Mouse (Mus musculus) layer of hippocampus, adult 9-11 months (tissue): ENCODE measurements around the gene Gpr19.

Experiments used
- DNase-seq: peaks from one replicate; pipeline ENCODE4 v3.0.0; 2022

The Gpr19 gene

GRCm38 (mm10) chr6:134887008-134887407, 11.4 kb downstream of the Gpr19 start:
- no peak for DNase-seq

GRCm38 (mm10) chr6:134886475-134886874, 11.9 kb downstream of the Gpr19 start:
- no peak for DNase-seq

GRCm38 (mm10) chr6:134885515-134885914, 12.9 kb downstream of the Gpr19 start:
- DNase-seq, result no peak

- no peak for DNase-seq
These were observed 14.7 kb downstream of the Gpr19 start for GRCm38 (mm10) chr6:134883661-134884060.

- no peak for DNase-seq
These were observed 18.3 kb downstream of the Gpr19 start for GRCm38 (mm10) chr6:134880046-134880445.

GRCm38 (mm10) chr6:134879556-134879955, 18.8 kb downstream of the Gpr19 start:
- no peak for DNase-seq

- DNase-seq, result no peak
These were observed 20.5 kb downstream of the Gpr19 start for GRCm38 (mm10) chr6:134877892-134878291.

- DNase-seq, result no peak
These were observed 21.1 kb downstream of the Gpr19 start for GRCm38 (mm10) chr6:134877276-134877675.

GRCm38 (mm10) chr6:134876795-134877194, 21.6 kb downstream of the Gpr19 start:
- DNase-seq, result no peak

- no peak for DNase-seq
These were observed 25.4 kb downstream of the Gpr19 start for GRCm38 (mm10) chr6:134873018-134873417.

GRCm38 (mm10) chr6:134872236-134872635, 26.1 kb downstream of the Gpr19 start:
- DNase-seq, result no peak

- no peak for DNase-seq
These were observed 27.5 kb downstream of the Gpr19 start for GRCm38 (mm10) chr6:134870887-134871286.

GRCm38 (mm10) chr6:134870209-134870742, 28.1 kb downstream of the Gpr19 start:
- no peak for DNase-seq

GRCm38 (mm10) chr6:134867325-134867724, 31.1 kb downstream of the Gpr19 start:
- DNase-seq, result no peak

GRCm38 (mm10) chr6:134866113-134866512, 32.3 kb downstream of the Gpr19 start:
- DNase-seq, result no peak

- DNase-seq, result peak; percentile 92
These were observed 35.2 kb downstream of the Gpr19 start for GRCm38 (mm10) chr6:134863146-134863545.

- no peak for DNase-seq
These were observed 35.7 kb downstream of the Gpr19 start for GRCm38 (mm10) chr6:134862671-134863104.

GRCm38 (mm10) chr6:134861386-134861785, 37.0 kb downstream of the Gpr19 start:
- no peak for DNase-seq

- no peak for DNase-seq
These were observed 38.1 kb downstream of the Gpr19 start for GRCm38 (mm10) chr6:134860275-134860674.

- no peak for DNase-seq
These were observed 39.4 kb downstream of the Gpr19 start for GRCm38 (mm10) chr6:134859021-134859420.

GRCm38 (mm10) chr6:134855926-134856325, 42.5 kb downstream of the Gpr19 start:
- no peak for DNase-seq

- DNase-seq, result no peak
These were observed 43.6 kb downstream of the Gpr19 start for GRCm38 (mm10) chr6:134854782-134855181.

GRCm38 (mm10) chr6:134849985-134850384, 48.4 kb downstream of the Gpr19 start:
- no peak for DNase-seq

GRCm38 (mm10) chr6:134849461-134849860, 48.9 kb downstream of the Gpr19 start:
- DNase-seq, result no peak

- no peak for DNase-seq
These were observed 50.0 kb downstream of the Gpr19 start for GRCm38 (mm10) chr6:134848197-134848890.
